Mouse (Mus musculus) brain, adult 2 months (tissue): ENCODE data around the gene Dph7.

Experiments used
- DNase-seq: peaks from one replicate; pipeline ENCODE4 v3.0.0; 2011; ENCODE audit warnings: low read depth, low spot score

The Dph7 gene

GRCm38 (mm10) chr2:24962304-24963000 is at the start of gene Dph7:
Gene Dph7 (plus strand): TSS chr2:24962400.
- DNase-seq = peak; percentile 95

GRCm38 (mm10) chr2:24912589-24912988 is 49.6 kb upstream of the Dph7 start:
- no peak for DNase-seq

GRCm38 (mm10) chr2:24914762-24915161 is 47.4 kb upstream of the Dph7 start:
- no peak for DNase-seq

GRCm38 (mm10) chr2:24918930-24919838 is 43.0 kb upstream of the Dph7 start, which contains the start of gene Ehmt1:
Gene Ehmt1 (minus strand): TSS chr2:24919614.
- peak; percentile 97 for DNase-seq

GRCm38 (mm10) chr2:24919839-24920175 is 42.4 kb upstream of the Dph7 start:
- no peak for DNase-seq

GRCm38 (mm10) chr2:24923561-24923960 is 38.6 kb upstream of the Dph7 start:
- DNase-seq = peak; percentile 40

- no peak for DNase-seq
These were observed 36.9 kb upstream of the Dph7 start for GRCm38 (mm10) chr2:24925284-24925683.

- no peak for DNase-seq
These were observed 35.7 kb upstream of the Dph7 start for GRCm38 (mm10) chr2:24926345-24926964.

GRCm38 (mm10) chr2:24926965-24927358 is 35.2 kb upstream of the Dph7 start:
- no peak for DNase-seq

GRCm38 (mm10) chr2:24927810-24928479 is 34.3 kb upstream of the Dph7 start:
- no peak for DNase-seq

- no peak for DNase-seq
These were observed 33.1 kb upstream of the Dph7 start for GRCm38 (mm10) chr2:24929119-24929518.

DNA sequence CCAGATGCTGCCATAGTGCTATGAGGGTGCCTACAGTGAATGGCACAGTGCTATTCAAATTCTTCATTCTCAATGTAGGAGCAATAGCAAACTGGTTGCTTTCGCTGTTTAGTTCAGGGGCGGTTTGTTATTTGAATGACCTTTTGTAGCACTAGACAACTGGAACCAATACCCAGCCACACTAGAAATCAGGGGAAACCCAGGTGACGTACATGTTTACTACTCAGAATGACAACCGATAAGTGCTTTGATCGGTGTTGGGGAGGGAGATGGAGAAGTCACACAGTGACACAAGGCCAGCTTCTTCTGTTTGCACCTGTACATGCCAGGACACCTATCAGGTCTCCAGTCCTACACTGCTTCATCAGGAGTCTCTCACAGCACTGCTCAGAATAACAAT is 32.6 kb upstream of the Dph7 start:
- DNase-seq = no peak

DNA sequence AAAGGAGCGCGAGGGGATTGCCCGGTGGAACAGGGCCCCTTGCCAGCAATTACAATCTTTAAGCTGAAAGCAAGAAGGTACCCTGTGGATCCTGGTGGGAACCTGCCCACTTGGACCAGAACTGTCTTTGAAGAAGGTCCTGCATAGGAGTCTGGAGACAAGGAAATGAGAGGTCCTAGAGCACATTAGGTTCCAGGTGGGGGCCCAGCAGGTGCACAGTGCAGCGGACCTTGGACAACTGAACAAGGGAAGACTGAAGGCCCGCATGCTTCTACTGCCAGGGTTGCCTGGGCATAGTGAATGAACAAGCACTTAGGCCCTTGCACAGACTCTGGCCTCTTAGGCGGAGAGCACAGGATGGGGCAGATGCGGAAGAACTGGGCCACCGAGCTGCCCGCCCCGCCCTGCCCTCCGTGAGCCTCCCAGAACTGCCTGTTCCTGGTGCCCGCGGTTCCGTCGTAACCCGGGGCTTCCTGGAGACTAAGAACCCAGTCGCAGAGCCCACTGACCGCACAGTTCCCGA is 27.7 kb upstream of the Dph7 start:
- peak; percentile 51 for DNase-seq

DNA sequence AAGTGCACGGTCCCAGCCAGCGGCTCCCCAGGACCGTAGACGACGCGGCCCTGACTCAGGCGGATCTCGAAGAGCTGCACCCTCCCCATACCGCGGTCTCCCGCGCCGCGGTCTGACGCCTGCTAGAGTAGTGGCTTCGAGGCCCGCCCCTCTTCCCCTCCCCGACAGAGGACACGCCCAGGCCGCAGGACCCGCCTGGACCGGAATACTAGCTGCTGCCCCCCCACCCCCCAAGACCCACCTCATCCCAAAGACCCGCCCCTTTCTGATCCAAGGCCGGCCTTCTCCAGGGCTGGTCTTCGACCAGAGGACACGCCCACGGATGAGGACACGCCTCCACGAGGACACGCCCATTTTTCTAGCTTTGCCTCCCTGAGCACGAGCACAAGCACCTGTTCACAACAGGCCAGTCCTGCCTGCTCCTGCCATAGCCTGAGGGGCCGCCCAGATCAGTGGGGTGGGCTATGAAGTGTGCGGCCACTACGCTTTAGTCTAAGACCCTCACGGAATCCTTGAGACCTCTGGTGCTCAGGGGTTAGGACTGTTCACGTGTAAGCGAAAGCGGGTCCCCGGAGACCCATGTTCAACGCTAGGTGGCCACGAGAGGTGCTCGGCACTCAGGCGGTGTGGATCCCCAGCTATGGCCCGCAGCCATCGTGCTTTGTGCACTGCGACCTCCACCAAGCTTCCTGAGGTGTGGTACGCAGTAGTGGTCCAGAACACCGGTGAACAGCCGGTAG is 27.0 kb upstream of the Dph7 start, which contains the start of gene Arrdc1:
Gene Arrdc1, minus strand, starts transcription at position 196 of the 740 bp plus-strand sequence.
- peak; percentile 96 for DNase-seq

- DNase-seq = no peak
These were observed 20.1 kb upstream of the Dph7 start for GRCm38 (mm10) chr2:24942092-24942491.

DNA sequence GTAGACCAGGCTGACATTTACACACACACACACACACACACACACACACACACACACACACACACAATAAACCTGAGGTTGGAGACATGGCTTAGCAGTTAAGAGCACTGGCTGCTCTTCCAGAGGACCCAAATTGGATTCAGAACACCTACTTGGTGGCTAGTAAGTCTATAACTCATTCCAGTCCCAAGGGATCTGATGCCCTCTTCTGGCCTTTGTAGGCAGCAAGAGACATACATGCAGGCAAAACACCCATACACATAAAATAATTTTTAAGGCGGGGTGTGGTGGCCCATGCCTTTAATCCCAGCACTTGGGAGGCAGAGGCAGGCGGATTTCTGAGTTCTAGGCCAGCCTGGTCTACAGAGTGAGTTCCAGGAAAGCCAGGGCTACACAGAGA is 17.9 kb upstream of the Dph7 start:
- peak; percentile 69 for DNase-seq

DNA sequence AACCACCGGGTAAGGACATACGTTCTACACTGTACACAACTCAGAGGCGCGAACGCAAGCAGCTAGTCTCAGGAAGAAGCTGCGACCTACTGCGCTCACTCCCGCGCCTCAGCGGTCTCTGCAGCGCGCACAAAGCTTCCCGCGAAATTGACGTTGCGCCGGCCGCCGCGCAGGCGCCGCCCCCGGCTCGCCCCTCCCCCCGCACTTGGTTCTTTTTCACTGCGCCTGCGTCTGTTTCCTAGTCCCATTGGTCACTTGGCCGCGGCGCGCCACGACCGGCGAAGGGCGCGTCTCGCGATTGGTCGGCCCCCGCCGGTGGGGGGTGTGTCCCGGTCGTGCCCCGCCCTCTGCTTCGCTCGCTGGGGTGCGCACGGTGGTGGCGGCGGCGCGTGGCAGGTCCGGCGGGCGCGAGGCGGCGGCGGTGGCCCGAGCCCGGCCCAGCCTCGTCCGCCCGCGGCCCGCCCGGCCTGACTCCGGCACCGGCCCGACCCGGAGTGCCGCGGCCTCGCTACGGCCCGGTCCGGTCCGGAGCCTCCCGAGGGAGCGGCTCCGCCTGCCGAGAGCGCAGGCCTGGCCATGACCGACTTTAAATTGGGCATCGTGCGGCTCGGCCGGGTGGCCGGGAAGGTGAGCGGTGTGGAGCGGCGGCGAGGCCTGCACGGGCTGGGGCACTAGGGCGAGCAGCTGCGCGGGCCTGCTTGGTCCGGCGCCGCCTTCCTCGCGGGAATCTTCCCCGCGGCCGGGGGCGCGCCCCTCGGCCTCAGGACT is 12.6 kb upstream of the Dph7 start, which contains the start of gene Zmynd19:
Gene Zmynd19, plus strand, starts transcription at position 372 of the 768 bp plus-strand sequence.
- peak; percentile 98 for DNase-seq

- DNase-seq = no peak
These were observed 12.0 kb upstream of the Dph7 start for GRCm38 (mm10) chr2:24950189-24950535.

DNA sequence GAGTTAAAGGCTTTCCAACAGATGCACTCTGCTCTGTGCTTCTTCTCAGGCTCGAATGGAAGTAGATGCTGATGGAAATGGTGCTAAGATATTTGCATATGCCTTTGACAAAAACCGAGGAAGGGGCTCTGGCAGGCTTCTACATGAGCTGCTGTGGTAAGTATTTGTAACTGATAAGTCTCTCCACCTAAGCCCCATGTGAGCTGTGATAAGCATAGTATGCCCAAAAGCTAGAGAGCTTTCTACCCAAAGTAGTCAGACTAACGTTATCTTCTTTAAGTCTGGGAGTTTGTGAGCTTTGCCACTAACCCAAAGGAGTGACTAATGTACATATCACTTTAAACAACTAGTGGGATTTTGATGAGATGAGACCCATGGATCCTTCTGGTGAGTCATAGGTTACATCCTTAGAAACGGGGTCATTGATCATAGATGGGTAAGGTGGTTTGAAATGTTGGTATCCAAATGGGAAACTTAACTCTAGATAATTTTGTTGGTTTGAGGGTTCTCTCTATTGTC is 9.6 kb upstream of the Dph7 start:
- no peak for DNase-seq

- peak; percentile 61 for DNase-seq
These were observed 1.3 kb upstream of the Dph7 start for GRCm38 (mm10) chr2:24960910-24961309.
